Mouse (Mus musculus): ENCODE results near the gene Aldh8a1.

The Aldh8a1 gene

GRCm38 (mm10) chr10:21376682-21377473, at the start of gene Aldh8a1:
TSS of gene Aldh8a1 (plus strand) at chr10:21377291.
- DNase-seq (ENCODE audit: low spot score in 2 of 2) = no peak

- no peak for DNase-seq (ENCODE audit: low spot score in 2 of 2)
These were observed 49.4 kb upstream of the Aldh8a1 start for GRCm38 (mm10) chr10:21327605-21328135.

GRCm38 (mm10) chr10:21334349-21335105, 42.6 kb upstream of the Aldh8a1 start:
- DNase-seq (ENCODE audit: low spot score in 2 of 2) = no peak

GRCm38 (mm10) chr10:21335534-21335933, 41.6 kb upstream of the Aldh8a1 start:
- no peak for DNase-seq (ENCODE audit: low spot score in 2 of 2)

- no peak for DNase-seq (ENCODE audit: low spot score in 2 of 2)
These were observed 39.9 kb upstream of the Aldh8a1 start for GRCm38 (mm10) chr10:21337191-21337590.

- DNase-seq (ENCODE audit: low spot score in 2 of 2) = no peak
These were observed 35.4 kb upstream of the Aldh8a1 start for GRCm38 (mm10) chr10:21341706-21342105.

- DNase-seq (ENCODE audit: low spot score in 2 of 2) = no peak
These were observed 34.6 kb upstream of the Aldh8a1 start for GRCm38 (mm10) chr10:21342331-21343005.

- DNase-seq (ENCODE audit: low spot score in 2 of 2) = no peak
These were observed 29.8 kb upstream of the Aldh8a1 start for GRCm38 (mm10) chr10:21347332-21347731.

- DNase-seq (ENCODE audit: low spot score in 2 of 2) = no peak
These were observed 27.6 kb upstream of the Aldh8a1 start for GRCm38 (mm10) chr10:21349449-21349848.

GRCm38 (mm10) chr10:21349946-21350345, 27.1 kb upstream of the Aldh8a1 start:
- no peak for DNase-seq (ENCODE audit: low spot score in 2 of 2)

- DNase-seq (ENCODE audit: low spot score in 2 of 2) = no peak
These were observed 26.3 kb upstream of the Aldh8a1 start for GRCm38 (mm10) chr10:21350531-21351515.

GRCm38 (mm10) chr10:21351766-21352165, 25.3 kb upstream of the Aldh8a1 start:
- DNase-seq (ENCODE audit: low spot score in 2 of 2) = no peak

- no peak for DNase-seq (ENCODE audit: low spot score in 2 of 2)
These were observed 23.2 kb upstream of the Aldh8a1 start for GRCm38 (mm10) chr10:21353890-21354289.

GRCm38 (mm10) chr10:21354506-21354905, 22.6 kb upstream of the Aldh8a1 start:
- DNase-seq (ENCODE audit: low spot score in 2 of 2) = no peak

GRCm38 (mm10) chr10:21357986-21358385, 19.1 kb upstream of the Aldh8a1 start:
- no peak for DNase-seq (ENCODE audit: low spot score in 2 of 2)

GRCm38 (mm10) chr10:21359086-21359485, 18.0 kb upstream of the Aldh8a1 start:
- DNase-seq (ENCODE audit: low spot score in 2 of 2) = no peak

GRCm38 (mm10) chr10:21361871-21362270, 15.2 kb upstream of the Aldh8a1 start:
- DNase-seq (ENCODE audit: low spot score in 2 of 2) = no peak

- DNase-seq (ENCODE audit: low spot score in 2 of 2) = no peak
These were observed 13.8 kb upstream of the Aldh8a1 start for GRCm38 (mm10) chr10:21363297-21363696.

GRCm38 (mm10) chr10:21364946-21365345, 12.1 kb upstream of the Aldh8a1 start:
- DNase-seq (ENCODE audit: low spot score in 2 of 2) = no peak

- DNase-seq (ENCODE audit: low spot score in 2 of 2) = no peak
These were observed 11.2 kb upstream of the Aldh8a1 start for GRCm38 (mm10) chr10:21365897-21366296.

GRCm38 (mm10) chr10:21366471-21366870, 10.6 kb upstream of the Aldh8a1 start:
- no peak for DNase-seq (ENCODE audit: low spot score in 2 of 2)
